Mouse (Mus musculus) frontal cortex, postnatal 14 days (tissue): ENCODE measurements around the gene Elmo1.
"Not testable (repeated sequence)": the region's sequence is repeated elsewhere in the genome, so short reads cannot be mapped to it uniquely, and the experiment has no call there.

Source experiments
- DNase-seq, 2 experiments: peaks; one replicate each; pipeline ENCODE4 v3.0.0; 2022; ENCODE audit warnings: low spot score in 2 of 2

The Elmo1 gene

DNA sequence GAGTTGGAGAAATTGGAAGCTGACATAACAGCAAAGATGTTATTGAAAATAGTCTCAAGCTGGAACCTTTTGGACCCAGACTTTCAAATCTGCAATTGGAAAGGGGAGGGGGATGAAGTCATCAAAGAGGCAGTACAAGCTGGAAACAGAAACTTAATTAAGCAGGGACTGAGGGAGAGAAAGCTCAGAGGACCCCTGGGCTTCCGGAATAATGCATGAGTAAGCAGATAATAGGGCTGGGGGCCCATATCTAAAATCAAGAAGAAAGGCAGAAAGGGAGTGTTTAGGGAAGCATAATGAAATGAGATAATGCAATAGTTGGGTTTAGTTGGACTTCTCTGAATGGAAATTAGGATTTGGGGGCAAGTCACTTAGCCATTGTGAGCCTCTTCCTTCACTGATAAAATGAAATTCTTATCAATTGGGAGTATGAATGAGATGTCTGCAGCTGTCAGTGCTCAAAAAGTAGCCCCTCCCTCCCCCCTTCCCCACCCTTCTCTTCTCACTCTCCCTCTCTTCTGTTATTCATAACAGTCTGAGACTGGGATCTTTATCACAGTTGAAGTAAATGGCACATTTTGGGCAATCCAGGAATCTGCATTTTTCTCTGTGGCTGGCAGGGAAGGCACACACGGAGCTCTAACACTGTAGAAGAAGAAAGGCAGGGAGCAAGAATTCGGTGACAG, 518.8 kb downstream of the Elmo1 start:
- DNase-seq: no peak

DNA sequence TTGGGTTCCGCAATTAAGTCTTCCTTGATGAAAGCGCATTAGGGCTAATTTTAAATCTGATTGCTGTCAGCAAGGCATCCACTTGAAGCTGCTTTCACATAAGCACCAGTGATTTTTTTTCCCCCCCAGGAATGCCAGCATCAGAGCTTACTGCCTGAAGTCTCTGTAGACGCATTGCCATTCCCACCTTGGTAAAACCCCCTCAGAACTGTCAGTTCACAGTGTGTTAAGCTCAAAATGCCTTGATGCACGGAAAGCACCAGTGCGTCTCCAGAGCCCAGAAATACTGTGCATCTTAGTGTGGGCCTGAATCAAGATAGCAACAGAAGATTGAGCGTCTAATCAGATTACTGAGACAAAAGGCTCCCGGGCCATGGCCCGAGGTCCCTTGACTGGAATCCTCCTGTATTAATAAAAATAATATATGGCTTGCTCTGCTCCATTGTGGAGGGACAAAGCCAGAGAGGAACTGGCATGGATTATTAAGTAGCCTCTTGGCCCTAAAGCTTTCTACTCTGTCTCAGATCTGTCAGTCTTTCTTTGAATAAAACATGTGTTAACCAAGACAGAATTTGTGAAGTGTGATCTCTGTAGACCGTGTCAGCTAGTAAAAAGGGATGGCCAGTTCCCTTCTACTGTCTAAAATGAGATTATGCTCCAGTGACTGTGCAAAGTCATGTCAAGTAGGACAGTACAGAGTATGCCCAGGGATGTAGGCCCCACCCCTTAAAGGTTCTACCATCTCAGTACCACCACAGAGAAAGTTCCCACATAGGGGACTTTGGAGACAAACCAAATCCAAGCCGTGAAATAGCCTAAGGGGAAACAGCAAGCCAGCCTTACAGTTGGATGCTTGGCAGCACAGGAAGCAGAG, 525.4 kb downstream of the Elmo1 start:
- no peak for DNase-seq

DNA sequence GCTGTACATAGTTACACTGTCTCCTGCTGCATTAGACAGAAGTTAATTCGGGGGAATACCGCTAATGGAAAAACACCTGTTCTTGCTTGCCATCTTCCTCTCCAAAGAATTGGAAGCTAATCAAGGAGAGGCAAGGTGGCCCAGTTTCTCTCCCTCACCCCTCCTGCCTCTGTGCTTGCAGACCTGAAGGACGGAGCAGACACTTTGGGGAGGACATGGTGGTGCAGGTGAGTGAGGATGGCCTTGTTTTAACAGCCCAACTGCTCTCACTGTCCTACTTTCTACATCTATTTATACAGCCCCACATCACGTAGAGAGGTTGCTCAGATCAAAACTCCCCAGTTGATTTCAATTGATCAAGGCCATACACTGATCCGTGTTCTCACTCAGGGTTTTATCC, 529.5 kb downstream of the Elmo1 start:
- DNase-seq: no peak

DNA sequence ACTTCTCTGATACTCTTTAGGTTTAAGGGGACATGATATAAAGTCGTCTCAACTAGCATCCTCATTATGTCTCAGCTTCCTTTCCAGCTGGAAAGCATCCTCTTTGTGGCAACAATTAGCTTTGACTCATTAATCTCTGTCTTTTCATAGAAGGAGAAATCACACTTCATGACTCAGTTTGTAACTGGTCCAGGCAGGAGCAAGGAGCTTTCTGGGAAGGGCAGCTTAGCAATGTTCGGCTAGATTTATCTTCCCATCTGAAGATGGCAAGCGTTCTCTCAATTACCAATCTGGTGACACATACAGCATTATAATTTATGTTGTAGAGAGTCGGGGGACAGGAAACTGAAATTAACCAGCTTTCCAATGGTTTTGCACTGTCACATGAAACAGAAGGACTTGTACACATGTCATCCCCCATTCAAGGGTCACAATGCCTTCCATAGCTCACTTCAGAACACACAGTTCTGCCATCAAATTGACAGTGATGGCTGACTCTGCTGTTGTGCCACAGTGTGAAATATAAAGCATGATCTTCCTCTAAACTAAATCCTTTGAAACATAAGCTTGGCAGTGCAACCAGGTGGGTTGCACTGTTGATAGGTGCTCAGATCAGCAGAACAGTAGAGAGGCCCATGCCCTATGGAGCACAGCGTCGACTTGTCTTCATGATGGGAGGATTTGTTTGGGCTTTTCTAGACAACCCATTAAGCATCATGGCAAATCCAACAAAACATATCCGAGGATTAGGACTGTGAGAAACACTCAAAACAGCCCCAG, 532.9 kb downstream of the Elmo1 start:
- DNase-seq: no peak

DNA sequence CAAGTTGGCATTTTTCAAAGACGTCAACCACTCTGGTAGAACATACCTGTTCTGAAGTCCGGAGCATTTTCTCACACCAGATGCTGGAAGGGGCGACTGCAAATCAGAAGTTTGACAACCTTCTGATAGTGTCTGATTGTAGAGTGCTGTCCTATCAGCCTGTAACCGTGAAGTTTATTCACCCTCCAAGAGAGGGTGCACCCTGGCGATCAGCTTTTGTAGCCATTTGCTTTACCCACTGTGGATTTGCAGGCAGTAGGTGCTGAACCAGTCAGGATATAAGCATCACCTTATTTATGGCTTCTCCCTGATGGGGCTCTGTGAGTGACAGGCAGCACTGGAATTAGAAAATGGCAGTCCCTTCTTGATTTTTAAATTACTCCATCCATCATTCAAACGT, 537.4 kb downstream of the Elmo1 start:
- no peak for DNase-seq

DNA sequence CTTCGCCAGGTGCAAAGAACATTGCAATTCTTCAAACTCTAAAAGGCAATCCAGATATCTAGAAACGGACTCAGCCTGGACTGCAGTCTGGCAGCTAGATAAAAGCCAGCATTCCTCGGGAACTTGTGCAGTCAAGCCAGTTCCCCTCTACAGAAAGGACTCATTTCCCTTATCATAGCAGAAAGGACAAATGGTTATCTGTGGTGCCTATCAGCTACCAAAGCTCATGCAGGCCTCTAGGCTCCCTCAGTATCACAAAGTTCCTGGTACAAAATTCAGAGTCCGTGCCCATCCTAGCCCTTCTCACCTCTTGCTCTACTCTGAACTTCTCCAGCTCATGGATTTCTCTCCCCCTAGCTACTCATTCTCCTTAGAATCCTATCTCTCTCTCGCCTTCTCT, 542.1 kb downstream of the Elmo1 start:
- DNase-seq: no peak

DNA sequence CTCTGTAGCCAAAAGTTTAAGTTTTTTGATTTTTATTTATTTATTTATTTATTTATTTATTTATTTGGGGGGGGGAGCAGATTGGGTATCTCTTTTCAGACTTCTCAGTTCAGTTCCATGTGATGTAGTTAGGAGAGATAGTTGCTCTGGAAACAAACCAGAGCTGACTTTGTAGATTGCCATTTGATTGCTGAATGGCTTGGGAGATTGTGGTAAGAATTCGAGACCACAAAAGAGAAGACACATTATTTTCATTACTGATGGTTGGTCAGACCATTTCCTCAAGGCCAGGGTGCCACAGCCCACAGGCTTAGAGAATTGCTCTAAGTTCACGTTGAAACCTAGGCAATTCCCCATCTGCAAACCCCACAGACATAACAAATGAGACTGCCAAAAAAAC, 544.3 kb downstream of the Elmo1 start:
- DNase-seq: not testable (repeated sequence)

DNA sequence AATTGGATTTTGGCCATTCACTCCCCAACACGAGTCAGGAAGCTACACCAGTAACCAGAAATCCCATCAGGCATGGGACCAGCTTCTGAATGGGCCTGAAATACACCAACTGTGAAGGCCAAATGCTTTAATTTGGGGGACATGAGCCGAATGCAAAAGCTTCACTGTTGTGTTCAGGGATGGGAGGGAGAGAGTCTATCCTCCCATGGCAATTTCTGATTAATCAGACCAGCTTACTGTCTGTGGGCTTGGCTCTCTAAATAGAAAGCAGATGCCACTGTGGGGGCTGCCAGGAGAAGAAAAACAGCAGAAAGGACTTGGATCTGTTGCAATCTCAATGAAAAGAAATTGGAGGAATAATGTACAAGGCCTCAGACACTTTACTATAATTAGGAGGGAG, 545.2 kb downstream of the Elmo1 start:
- DNase-seq: peak; percentile 11 to 19
